Mouse (Mus musculus) brown adipose tissue, adult 24 weeks (tissue): ENCODE results near the gene Zfp369. TPM values are rescaled to one million over a fixed set of nuclear protein-coding genes. Genes with fewer than 3 reads are reported as not detected.
"Not testable (repeated sequence)": the region's sequence is repeated elsewhere in the genome, so short reads cannot be mapped to it uniquely, and the experiment has no call there.

Experiments
- H3K27ac ChIP-seq: fragments of 200-500 bp; replicated peaks from 2 replicates; pipeline ENCODE4 v1.5.1; 2012; ENCODE audit warnings: low read depth, mild to moderate bottlenecking, low read length
- H3K4me1 ChIP-seq: fragments of 200-500 bp; 2 replicates; pipeline ENCODE4 v1.6.1; 2012; ENCODE audit warnings: low read length, mixed read lengths; ENCODE audit not compliant: control insufficient read depth, insufficient read depth, insufficient read length
- H3K4me3 ChIP-seq: fragments of 200-500 bp; 2 replicates; pipeline ENCODE4 v1.5.1; 2012; ENCODE audit warnings: low read depth, mild to moderate bottlenecking, low read length, moderate library complexity; ENCODE audit not compliant: insufficient read depth
- polyA plus RNA-seq: library from polyadenylated mRNA; stranded (reverse); fragments of >200 nt; gene quantifications from 2 replicates; pipeline ENCODE4 v1.2.4, GENCODE M21; 2012; ENCODE audit not compliant: missing spikeins, insufficient read depth, insufficient read length

The Zfp369 gene
- polyA plus RNA-seq, 1 experiment = 9.6 TPM

GRCm38 (mm10) chr13:65311311-65311755 is 32.7 kb downstream of the Zfp369 start:
- Histone ChIP-seq H3K4me1 (no peaks in the 10 kb centered on the region), H3K4me3 (no peak overlapping the region; the same call in 1 of the 2 replicates), H3K27ac (no peak overlapping the region)

GRCm38 (mm10) chr13:65311826-65312225 is 33.2 kb downstream of the Zfp369 start:
- Histone ChIP-seq H3K4me3 (no peak overlapping the region), H3K4me1 (no peaks in the 10 kb centered on the region), H3K27ac (no peak overlapping the region)

- H3K27ac ChIP-seq, H3K4me3 ChIP-seq, H3K4me1 ChIP-seq: not testable (repeated sequence)
These were observed 69.9 kb downstream of the Zfp369 start for GRCm38 (mm10) chr13:65348501-65348900.

GRCm38 (mm10) chr13:65351768-65352167 is 73.2 kb downstream of the Zfp369 start:
- H3K4me3 ChIP-seq, H3K4me1 ChIP-seq, H3K27ac ChIP-seq: not testable (repeated sequence)

Other genes with a start within 250 kb of the Zfp369 start
- gene Spata31d1c, start 245.8 kb upstream of the Zfp369 start, polyA plus RNA-seq = not detected in 2 replicates
- not detected in 2 replicates for gene Prss47, start 226.1 kb upstream of the Zfp369 start, polyA plus RNA-seq
- gene Mfsd14b, start 165.8 kb upstream of the Zfp369 start, polyA plus RNA-seq = 21.2 and 24.6 TPM in 2 replicates
- not detected in 2 replicates for gene Olfr465-ps1, start 140.7 kb upstream of the Zfp369 start, polyA plus RNA-seq
- gene Olfr466, start 128.6 kb upstream of the Zfp369 start, polyA plus RNA-seq = not detected in 2 replicates
- not detected in 2 replicates for gene Nlrp4f, start 72.8 kb upstream of the Zfp369 start, polyA plus RNA-seq
- gene Gm10775, start 19.3 kb upstream of the Zfp369 start, polyA plus RNA-seq = not detected in 2 replicates
- not detected in 2 replicates for gene Gm10139, start 233.9 kb downstream of the Zfp369 start, polyA plus RNA-seq